Mouse (Mus musculus) CD4-positive, CD25-positive, alpha-beta regulatory T cell, adult 2 months (primary cell): ENCODE results near the gene Cnbd2.
A peak's percentile ranks its signal among the peaks of the same experiment; 100 is the strongest.

ENCODE experiments used
- DNase-seq: peaks from one replicate; pipeline ENCODE4 v3.0.0-alpha.2; 2012; ENCODE audit warnings: low read depth, low spot score

The Cnbd2 gene

DNA sequence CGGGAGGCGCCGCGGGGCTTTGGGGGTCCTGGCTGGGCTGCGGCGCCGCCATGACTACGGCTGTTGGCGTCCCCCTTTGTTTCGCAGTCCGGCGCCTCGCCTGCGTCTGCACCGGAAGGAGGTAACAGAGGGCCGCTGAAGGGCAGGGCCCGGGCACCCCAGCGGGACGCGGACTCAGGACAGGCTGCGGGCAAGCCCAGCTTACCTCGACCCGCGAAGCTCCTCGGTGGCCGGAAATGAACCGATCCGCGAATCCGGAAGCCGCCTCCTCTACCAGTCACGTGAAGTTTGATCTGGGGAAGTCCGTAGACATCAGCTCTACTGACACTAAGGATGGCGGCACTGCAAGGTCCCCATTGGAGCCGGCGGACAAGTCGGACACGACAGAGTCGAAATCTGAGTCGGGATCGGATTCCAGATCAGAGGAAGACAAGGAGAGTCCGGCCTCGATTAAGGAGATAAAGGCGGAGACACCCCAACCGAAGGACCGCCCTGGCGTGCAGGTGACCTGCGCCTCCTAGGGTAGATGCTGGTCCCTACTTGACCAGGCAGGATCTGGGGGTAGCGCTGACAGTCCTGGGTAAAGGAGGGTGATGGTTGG is at the start of gene Cnbd2, which contains the start of gene Scand1:
Gene Cnbd2 (plus strand): TSS at position 3 of the 601 bp plus-strand sequence.
Gene Scand1 (minus strand): TSS at position 408 of the 601 bp plus-strand sequence.
- DNase-seq: peak; percentile 90

DNA sequence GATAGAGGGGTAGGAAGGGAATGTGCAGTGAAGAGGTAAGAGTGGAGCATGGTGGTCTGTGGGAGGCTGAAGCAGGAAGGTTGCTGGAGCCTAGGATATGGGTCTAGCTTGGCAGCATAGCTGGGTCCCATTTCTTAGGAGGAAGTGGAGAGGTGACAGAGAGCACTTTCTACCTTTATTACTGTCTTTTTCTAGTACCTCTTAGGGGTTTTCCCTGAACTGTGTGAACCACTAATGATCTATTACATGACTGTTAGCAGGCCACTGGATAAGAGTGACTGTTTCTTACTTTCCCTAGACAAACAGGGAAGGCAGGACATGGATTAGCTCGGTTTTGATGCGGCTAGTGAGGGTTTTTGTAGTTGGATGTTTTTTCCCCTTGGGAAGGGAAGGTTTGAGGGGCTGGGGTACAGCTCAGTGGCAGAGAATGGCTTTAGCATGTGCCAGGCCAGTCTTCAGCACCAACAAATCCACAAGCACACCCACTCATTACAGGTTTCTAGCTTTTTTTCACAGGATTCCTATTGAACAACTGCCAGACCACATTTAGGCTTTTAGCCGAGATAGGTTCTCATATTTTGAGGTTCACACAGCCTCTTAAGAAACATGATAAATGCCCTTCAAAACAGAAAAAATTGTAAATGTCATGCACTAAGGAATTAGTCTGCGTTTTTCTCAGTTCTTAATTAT is 48.8 kb upstream of the Cnbd2 start:
- no peak for DNase-seq

DNA sequence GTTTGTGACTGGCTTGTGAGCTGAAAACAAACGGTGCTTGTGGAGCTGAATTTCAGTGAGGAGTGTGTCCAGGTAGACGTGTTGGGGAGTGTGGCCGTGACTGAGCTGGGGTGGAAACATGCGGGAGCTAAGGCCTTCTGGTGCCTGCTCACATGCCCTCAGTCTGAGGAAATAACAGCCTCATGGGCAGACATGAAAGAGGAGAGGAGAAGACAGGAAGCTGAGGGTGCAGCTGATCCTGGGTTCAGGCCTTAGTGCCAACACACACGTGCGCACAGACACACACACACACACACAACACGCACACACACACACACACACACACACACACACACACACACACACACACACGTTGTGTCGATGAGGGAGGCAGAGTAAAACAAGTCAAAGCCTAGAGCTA is 44.5 kb upstream of the Cnbd2 start:
- peak; percentile 49 for DNase-seq

DNA sequence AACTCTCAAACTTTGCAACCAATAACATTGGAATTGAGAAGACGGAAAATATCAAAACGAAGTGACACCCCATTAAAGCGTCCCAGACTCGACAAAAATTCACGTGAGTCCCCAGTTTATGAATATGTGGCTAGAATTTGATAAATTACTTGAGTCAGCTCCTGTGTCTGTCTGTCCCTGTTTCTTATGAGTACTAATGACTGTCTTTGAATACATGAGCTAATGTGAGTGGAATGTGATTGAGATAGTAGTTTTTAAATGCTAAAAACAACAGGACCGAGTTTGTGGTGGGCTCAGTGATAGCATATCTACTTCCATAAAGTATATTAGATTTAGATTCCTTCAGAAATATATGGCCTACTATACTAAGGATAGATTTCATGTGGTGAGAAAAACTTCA is 39.5 kb upstream of the Cnbd2 start:
- no peak for DNase-seq

DNA sequence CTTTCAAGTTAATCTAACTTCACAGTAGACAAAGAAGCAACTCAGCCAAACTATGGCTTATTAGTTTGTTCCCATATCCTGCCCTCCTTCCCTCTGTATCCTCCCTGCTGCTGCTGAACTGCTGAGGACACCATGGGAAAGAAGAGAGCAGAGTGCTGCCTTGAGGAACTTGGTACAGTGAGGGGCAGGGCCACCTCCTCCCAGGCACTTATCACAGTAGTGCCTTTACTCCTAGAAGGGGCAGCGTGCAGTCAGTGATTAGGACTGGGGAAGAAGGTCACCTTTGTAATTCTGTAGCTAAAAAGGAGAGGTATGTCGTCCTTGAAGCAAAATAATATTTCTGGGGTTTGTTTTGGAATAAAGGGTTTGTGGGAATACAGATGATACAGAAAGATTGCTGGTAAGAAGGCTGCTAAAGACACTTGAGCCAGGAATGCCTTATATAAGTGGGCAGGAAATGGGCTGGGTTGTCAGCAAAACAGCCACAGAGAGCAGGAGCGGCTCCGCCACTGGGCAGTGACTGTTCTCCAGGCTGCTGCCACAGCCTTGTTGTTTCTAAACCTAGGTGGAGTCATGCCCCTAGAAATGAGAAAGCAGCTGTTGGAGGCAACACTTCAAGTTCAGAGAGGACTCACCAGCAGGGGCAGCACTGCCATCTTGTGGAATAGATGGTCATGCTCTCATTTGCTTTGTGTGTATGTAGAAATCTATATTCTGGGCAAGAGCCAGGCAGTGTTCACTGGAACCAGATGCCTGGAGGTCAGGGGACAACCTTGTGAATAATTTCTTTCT is 33.7 kb upstream of the Cnbd2 start:
- DNase-seq: peak; percentile 89

DNA sequence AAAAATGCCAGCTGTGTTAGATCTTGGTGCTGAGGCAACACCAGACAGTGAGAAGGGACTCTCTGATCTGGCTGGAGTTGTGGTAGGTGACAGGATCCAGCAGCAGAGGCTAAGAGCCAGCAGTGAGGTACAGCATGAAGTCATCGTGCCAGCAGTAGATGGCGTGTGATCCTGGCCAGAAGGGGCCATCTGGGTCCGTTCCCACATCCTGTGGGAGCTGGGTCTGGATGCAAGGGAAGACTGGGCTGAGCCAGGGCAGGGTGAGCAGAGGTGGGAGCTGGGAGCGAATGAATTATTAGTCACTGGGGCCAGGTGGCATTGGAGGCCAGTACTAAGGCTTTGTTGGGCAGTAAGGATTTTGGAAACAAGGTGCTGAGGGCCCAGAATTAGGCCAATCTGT is 30.9 kb upstream of the Cnbd2 start:
- DNase-seq: no peak

DNA sequence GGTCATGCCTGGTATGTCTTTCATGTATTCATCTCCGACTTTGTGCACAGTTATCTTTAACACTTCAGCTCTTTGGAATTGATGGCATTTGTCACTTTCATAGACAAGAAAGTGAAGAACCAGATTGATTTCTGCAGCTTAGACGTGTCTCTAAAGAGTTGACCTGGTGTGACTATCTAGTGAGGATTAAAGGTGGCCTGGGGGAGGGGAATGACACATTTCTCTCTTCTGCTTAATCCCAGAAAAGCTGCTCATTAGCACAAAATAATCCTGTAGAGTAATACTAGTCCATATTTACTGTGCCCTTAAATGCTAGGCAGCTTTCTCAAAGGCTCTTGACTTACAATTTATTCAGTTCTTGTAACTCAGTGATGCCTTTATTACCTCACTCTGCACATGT is 26.9 kb upstream of the Cnbd2 start:
- no peak for DNase-seq

DNA sequence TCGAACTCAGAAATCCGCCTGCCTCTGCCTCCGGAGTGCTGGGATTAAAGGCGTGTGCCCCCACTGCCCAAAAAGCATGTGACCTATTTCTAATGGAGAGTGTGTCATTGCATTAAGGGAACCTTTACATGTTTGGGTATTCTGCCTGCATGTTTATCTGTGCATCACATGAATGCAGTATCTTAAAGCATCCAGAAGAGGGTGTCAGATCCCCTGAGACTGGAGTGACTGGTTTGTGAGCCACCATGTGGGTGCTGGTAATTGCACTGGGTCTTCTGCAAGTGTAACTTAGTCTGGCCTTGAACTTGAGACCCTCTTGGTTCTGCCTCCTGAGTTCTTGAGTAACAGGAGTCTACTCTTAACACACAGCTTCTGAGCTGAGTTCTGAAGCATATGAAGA is 25.4 kb upstream of the Cnbd2 start:
- no peak for DNase-seq

DNA sequence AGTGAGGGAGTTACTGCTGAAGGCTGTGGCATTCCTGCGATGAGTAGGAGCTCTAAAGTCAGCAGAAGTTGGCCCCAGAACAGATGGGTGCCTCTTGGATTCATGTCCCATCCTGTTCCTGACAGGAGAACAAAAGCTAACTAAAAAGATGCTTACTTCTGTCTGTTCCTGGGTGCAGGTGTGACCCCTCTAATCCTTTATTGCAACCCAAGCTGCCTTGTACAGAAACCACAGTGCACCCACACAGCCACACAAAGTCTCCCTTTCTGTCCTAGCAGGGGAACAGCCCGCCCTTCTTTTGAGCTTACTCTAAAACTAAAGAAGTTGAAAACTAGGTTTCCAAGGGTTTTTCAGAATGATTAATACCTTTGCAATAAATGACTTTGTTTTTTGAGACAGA is 23.9 kb upstream of the Cnbd2 start:
- no peak for DNase-seq

DNA sequence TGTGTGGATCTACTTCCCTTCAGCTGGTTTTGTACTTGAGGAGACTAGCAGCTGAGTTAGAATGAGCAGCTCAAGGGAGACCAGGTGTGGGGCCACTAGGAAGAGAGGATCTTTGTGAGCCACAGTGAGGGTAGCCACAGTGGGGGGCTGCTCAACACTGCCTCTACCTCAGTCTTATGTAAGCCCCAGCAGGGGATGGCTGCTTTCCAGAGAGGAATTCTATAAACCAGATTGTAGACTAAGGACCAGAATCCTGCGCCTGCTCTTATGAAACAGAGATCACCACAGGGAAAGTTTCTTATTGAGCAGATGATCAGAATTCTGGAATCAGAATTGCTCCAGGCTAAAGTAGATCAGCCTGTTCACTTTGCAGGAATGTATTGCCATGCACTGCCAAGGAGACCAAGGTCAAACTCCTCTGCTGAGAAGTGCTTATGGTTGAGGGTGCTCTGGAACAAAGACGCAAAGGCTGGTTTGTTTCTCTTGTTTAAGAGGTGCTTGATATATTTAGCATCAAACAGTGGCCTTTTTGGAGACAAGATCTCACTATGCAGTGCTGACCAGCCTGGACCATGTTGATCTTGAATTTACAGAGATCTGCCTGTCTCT is 22.4 kb upstream of the Cnbd2 start:
- no peak for DNase-seq

DNA sequence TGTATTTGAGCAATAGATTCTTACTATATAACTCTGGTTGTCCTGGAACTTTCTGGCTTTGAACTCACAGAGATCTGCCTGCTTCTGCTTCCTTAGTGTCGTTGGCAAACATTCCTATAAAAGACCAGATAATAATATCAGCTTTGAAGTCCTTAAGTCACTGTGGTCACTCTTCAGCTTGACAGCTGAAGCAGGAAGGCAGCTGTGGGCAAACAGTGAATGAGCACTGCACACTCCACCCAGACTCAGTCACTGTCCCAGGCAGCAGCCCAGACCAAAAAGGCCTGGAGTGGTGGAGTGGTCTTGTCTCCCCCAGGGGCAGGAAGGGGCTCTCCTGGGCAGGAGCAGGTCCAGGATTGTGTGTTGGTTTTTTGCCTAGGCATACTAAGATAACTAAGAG is 20.1 kb upstream of the Cnbd2 start:
- DNase-seq: no peak

DNA sequence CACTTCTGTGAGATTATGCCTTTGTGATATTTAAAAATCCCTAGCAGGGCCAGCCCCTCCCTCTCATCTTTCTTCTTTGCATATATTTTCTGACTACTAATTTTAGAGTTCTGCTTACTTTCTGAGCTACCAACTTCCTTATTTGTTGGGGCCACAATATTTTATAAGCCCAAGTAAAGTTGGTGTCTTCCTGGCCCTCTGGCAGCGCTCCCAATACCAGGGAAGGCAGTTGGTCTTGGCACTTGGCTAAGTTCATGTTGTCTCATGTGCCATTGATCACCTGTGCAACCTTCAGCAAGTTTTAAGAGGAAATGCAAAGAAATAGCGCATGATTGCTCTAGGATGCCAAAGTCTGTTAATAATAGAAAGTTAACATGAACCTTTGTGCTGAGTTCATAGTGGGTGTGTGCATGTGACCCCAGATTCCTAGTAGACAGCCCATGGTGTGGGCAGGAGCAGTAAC is 16.5 kb upstream of the Cnbd2 start:
- no peak for DNase-seq

DNA sequence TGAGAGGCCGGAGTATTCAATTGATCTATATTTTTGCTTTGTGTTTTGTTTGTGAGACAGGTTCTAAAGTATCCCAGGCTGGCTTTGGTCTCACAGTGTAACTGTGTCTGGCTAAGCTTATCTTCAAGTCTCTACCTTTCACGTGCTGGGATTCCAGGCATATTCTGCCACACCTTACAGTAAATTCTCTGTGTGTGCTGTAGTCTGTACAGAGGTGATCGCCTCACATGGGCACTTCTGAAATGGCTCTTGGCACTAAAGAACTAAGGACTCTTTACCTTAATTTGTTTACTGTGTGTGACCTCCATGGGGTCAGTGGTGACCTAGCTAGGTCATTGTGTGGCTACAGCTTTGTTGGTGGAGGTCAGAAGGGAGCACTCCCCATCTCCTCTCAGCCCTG is 15.9 kb upstream of the Cnbd2 start:
- DNase-seq: no peak

DNA sequence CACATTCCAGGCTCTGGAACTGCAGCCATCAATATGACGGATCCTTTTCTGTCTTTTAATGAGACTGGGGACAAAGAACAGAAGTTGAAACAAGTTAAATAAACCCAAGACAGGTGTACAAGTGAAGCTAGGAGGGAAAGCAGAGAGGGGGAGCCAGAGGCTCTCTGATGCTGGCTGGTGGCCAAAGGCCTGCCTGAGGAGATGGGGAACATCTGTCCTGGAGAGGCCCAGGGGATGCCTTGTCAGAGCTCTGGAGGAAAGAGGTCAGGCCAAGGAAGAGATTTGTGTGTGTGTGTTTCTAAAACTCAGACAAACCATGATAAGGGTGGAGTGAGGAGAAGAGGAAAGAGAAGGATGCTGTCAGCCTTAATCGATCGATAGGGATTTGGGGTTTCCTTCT is 14.4 kb upstream of the Cnbd2 start:
- DNase-seq: no peak

DNA sequence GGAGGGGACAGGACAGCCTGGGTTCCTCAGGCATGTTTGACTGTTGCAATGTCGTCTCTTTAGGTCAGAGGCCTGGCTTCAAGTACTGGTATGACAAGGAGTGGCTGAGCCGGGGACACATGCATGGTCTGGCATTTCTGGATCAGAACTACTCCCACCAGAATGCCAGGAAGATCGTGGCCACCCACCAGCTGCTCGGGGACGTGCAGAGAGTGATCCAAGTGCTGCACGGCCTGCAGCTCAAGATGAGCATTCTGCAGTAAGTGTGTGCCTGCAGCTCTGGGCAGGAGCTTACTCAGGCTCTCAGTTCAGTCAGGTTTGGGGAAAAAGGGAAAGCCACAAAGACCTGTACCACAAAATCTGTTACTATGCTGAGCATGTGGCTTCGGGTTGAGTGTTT is 13.6 kb upstream of the Cnbd2 start:
- no peak for DNase-seq

DNA sequence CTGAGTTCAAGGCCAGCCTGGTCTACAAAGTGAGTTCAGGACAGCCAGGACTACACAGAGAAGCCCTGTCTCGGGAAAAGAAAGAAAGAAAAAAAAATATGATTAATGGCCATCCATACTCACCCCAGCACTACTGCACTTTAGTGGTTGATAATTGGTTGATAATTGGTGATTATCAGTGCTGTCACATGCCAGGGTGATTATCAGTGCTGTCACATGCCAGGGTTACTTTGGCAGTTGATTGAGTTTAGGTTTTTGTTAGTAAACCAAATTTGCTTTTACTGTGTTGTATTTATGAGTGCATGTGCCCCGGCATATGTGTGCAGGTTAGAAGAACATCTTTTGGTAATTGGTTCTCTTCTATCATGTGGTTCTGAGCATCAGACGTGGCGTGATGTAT is 10.0 kb upstream of the Cnbd2 start:
- no peak for DNase-seq

DNA sequence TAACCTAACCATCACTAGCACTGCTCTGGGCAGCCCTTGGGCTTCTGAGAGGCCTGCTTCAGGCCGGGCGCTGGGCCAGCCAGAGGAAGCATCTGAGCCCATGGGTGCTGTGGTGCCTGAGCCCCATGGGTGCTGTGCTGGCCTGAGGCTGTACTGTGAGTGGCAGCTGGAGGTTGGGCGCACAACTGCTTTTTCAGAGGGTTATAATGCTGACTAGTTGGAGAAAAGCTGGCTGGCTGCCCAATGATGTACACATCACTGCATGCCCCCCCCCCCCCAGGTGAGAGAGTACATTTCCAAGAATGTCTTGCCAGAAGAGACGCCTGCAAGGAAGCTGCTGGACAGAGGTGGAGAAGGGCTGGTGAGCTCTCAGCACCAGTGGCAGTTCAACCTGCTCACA is 7.7 kb upstream of the Cnbd2 start:
- DNase-seq: no peak

DNA sequence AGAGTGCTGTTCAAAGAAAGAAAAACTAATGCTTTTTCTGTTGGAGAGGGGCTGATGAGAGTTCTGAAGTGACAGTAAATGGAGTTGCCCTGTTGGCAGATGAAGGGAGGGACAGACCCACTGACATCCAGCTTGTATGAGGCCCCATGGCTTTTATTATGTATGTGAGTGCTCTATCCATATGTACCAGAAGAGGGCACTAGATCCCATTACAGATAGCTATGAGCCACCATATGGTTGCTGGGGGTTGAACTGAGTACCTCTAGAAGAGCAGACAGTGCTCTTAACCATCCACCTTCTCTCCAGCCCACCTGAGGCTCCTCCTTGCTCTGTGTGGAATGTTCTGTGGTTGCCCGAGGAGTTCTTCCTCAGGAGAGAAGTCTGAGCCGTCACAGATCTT is 6.3 kb upstream of the Cnbd2 start:
- DNase-seq: peak; percentile 75

DNA sequence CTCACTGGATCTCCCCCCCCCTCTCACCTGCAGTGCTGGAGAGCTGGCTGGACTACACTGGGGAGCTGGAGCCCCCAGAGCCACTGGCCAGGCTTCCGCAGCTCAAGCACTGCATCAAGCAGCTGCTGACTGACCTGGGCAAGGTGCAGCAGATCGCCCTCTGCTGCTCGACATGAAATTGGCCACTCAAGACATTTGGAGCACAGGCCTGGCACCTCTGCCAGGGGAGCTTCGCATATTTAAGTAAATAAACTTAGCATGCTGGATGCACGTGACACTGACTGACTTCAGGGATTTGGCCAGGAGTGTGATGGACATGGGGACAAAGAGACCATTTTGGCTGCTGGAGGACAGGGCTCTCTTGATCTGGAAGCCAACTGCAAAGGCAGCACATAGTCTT is 4.8 kb upstream of the Cnbd2 start:
- DNase-seq: peak; percentile 51

DNA sequence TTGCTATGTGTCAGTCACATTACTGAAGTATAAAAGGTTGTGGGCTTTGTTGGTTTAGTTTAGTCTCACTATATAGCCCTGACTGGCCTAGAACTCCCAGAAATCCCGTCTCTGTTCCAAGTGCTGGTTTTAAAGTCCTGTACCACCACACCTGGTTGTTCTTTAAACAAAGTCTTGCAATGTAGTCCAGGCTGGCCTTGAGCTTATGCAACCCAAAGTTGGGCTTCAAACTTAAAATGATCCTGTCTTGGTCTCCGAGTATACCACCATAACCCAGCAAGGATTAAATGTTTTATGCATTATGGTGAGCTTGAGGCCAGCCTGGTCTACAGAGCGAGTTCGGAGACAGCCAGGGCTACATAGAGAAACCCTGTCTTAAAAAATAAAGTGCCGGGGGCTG is 2.2 kb upstream of the Cnbd2 start:
- no peak for DNase-seq

DNA sequence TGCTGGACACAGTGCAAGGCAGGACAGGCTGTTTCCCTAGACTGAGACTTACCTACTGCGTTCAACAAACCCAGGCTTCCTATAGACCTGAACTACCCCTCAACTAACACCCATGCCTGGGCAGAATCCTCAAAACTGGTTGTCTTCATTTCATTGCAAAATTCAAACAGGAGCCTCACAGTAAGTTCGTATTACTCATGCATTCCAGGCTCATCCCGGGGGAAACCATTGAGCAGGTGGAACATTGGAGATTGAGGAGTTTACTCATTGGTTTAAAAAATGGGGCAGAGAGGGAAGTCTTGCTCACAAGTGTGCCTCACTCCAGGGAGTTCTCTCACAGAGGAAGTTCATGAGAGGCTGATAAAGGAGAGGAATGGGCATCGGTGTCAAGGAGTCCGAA is 1.6 kb upstream of the Cnbd2 start:
- no peak for DNase-seq

DNA sequence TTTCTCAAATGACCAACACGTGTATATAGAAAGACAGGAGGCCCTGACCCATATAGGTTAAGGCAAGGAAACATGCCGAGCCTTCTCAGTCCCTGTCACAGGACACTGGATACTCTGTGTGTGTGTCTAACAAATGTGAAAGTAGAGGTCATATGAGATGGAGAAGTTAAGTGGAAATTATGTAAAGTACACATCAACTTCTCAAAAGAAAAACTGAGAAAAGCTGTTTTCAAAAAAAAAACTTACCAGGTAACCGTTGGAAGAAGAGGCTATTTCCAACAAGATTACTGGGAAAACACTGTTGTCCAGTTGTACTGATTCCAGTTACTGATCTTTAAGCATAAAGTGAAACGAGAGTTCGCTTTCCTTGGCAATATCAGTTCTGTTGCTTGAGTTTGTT is 1.2 kb upstream of the Cnbd2 start:
- DNase-seq: no peak
